ENCODE assay signal across 24 mouse cellular contexts in genomic region chr15:100520306-100520705, GRCm38 (mm10). TPM values are rescaled to one million over a fixed set of nuclear protein-coding genes. Genes with fewer than 3 reads are reported as not detected.
A peak's percentile ranks its signal among the peaks of the same experiment; 100 is the strongest.
DNase-seq lines count a peak whose midpoint lies in the region; ATAC-seq and TF ChIP-seq lines count a peak whose summit lies in the region.
"Had no signal": no experiment of that assay in that cellular context is flagged by ENCODE, and none has a peak within 500 bp of the region (broad histone marks: within the 10 kb centered on the region; RNA-seq: fewer than 3 reads in every experiment).

No protein-coding gene starts in this region.

- H3K27ac ChIP-seq in kidney, adult 2 months (ENCODE audit: insufficient read depth, low read depth, low read length), result no peak overlapping the region
- no peak overlapping the region for H3K27ac ChIP-seq in kidney, embryonic 15.5 days
- H3K27ac ChIP-seq: embryonic facial prominence, embryonic 10.5 days; embryonic facial prominence, embryonic 12.5 days; forebrain, embryonic 13.5 days; forebrain, embryonic 15.5 days had no signal

- DNase-seq in heart, adult 11 months, result peak; percentile 83
- DNase-seq in heart, adult 8-10 months (ENCODE audit: low spot score), result no peak
- peak; percentile 40 for DNase-seq in kidney, adult 2 months
- DNase-seq in urinary bladder, postnatal 14 days (ENCODE audit: low spot score), result peak; percentile 18
- no peak for DNase-seq in urinary bladder, postnatal 25 days (ENCODE audit: low spot score)
- DNase-seq: adrenal gland, adult 8-10 months; adrenal gland, postnatal 14 days; adrenal gland, postnatal 36 days; B cell, adult 2 months; cerebellum, adult 11-12 months; cerebellum, adult 2 months; cerebellum, adult 9-10 months; cerebellum, postnatal 10 days; cerebellum, postnatal 25 days had no signal

- H3K36me3 ChIP-seq in kidney, adult 2 months (ENCODE audit: control insufficient read depth, insufficient read depth, low read length), result no peaks in the 10 kb centered on the region; the same call in 1 of the 2 replicates
- peaks cover 84% of the 10 kb centered on the region for H3K36me3 ChIP-seq in kidney, embryonic 15.5 days

- no peaks in the 10 kb centered on the region for H3K9me3 ChIP-seq in kidney, embryonic 15.5 days (replicated peaks)
- H3K9me3 ChIP-seq: embryonic facial prominence, embryonic 10.5 days; embryonic facial prominence, embryonic 12.5 days; forebrain, embryonic 13.5 days; forebrain, embryonic 15.5 days; G1E had no signal

- no peak for TF ChIP-seq CTCF in kidney, adult 2 months (conservative IDR thresholded peaks at IDR 0.05; ENCODE audit: insufficient read depth, insufficient read length, low read depth, low read length)

- no peak for TF ChIP-seq POLR2A in kidney, adult 2 months (IDR thresholded peaks at IDR 0.05; ENCODE audit: low read depth, low read length)

- H3K27me3 ChIP-seq in kidney, adult 2 months (replicated peaks; ENCODE audit: control insufficient read depth, insufficient read depth, low read length), result no peaks in the 10 kb centered on the region
- no peaks in the 10 kb centered on the region for H3K27me3 ChIP-seq in kidney, embryonic 15.5 days
- H3K27me3 ChIP-seq: CH12.LX; embryonic facial prominence, embryonic 12.5 days; forebrain, embryonic 13.5 days; forebrain, embryonic 15.5 days; Patski had no signal

- no peak overlapping the region for H3K9ac ChIP-seq in kidney, embryonic 15.5 days
- H3K9ac ChIP-seq: embryonic facial prominence, embryonic 12.5 days; forebrain, embryonic 13.5 days; forebrain, embryonic 15.5 days had no signal

- no peaks in the 10 kb centered on the region for H3K4me1 ChIP-seq in kidney, adult 2 months (ENCODE audit: control insufficient read depth, insufficient read depth, low read length)
- H3K4me1 ChIP-seq in kidney, embryonic 15.5 days, result no peaks in the 10 kb centered on the region
- H3K4me1 ChIP-seq: embryonic facial prominence, embryonic 10.5 days; embryonic facial prominence, embryonic 12.5 days; forebrain, embryonic 13.5 days; forebrain, embryonic 15.5 days had no signal

- 79% methylated on average over 14 of the region's 14 CpGs for WGBS in kidney, adult 2 months
- WGBS in kidney, embryonic 15.5 days, result 92% methylated on average over 14 of the region's 14 CpGs

- ATAC-seq in kidney, embryonic 15.5 days (replicated peaks; ENCODE audit: low FRiP score), result no peak
- ATAC-seq: activated CD4-positive, CD25-positive, alpha-beta regulatory T cell, adult 4 months; CD4-positive, CD25-positive, alpha-beta regulatory T cell, adult 4 months; forebrain, embryonic 13.5 days; forebrain, embryonic 15.5 days; Patski had no signal

- H3K4me3 ChIP-seq in kidney, adult 2 months (ENCODE audit: insufficient read depth, low read depth, low read length), result no peak overlapping the region
- no peak overlapping the region for H3K4me3 ChIP-seq in kidney, embryonic 15.5 days (replicated peaks)
- H3K4me3 ChIP-seq: embryonic facial prominence, embryonic 10.5 days; embryonic facial prominence, embryonic 12.5 days; forebrain, embryonic 13.5 days; forebrain, embryonic 15.5 days had no signal

- H3K4me2 ChIP-seq in kidney, embryonic 15.5 days, result no peak overlapping the region
- H3K4me2 ChIP-seq: embryonic facial prominence, embryonic 12.5 days; forebrain, embryonic 13.5 days; forebrain, embryonic 15.5 days had no signal

RNA-seq across cellular contexts. Expression of gene Csrnp2, which starts 25.0 kb away (rescaled TPM):
- total RNA-seq in heart, adult 8-10 months (2022), result 1 to 10 TPM; 2.4 to 3.1 (median 2.7) TPM
- polyA plus RNA-seq in kidney, adult 2 months (2012; rRNA removed), result 2.6 and 2.7 TPM in 2 replicates
- 16.0 and 16.9 TPM in 2 replicates for polyA plus RNA-seq in kidney, embryonic 15.5 days (2015; fragmentation: Nextera tagmentation; extraction: Ambion mirVana)

RNA-seq across cellular contexts. Expression of gene Tfcp2, which starts 31.5 kb away (rescaled TPM):
- total RNA-seq in heart, adult 8-10 months (2022), result 10 to 100 TPM; 14.3 to 17.3 (median 15.6) TPM
- polyA plus RNA-seq in kidney, adult 2 months (2012; rRNA removed), result 18.7 and 20.6 TPM in 2 replicates
- polyA plus RNA-seq in kidney, embryonic 15.5 days (2015; fragmentation: Nextera tagmentation; extraction: Ambion mirVana), result 38.1 and 38.2 TPM in 2 replicates

RNA-seq across cellular contexts. Expression of gene Letmd1, which starts 51.5 kb away (rescaled TPM):
- total RNA-seq in heart, adult 8-10 months (2022), result 10 to 100 TPM; 11.2 to 14.0 (median 11.8) TPM
- polyA plus RNA-seq in kidney, adult 2 months (2012; rRNA removed), result 79.0 and 79.8 TPM in 2 replicates
- 27.5 and 27.8 TPM in 2 replicates for polyA plus RNA-seq in kidney, embryonic 15.5 days (2015; fragmentation: Nextera tagmentation; extraction: Ambion mirVana)

Comparison
In these comparisons a context has a peak if more than half of its experiments do, and no peak if none do; other contexts are left out.
1. DNase-seq: peak in heart, adult 11 months (single experiment), kidney, adult 2 months (single experiment) and urinary bladder, postnatal 14 days (single experiment); none in heart, adult 8-10 months (single experiment) and urinary bladder, postnatal 25 days (single experiment).